Mouse (Mus musculus) E14TG2a.4 (cell line): ENCODE data around the gene Kif13a.

ENCODE experiments used
- H3K27me3 ChIP-seq: 2 replicates; pipeline ENCODE4 v1.6.1; 2014; ENCODE audit warnings: low read length, control low read depth; ENCODE audit not compliant: insufficient read depth
- H3K36me3 ChIP-seq: 2 replicates; pipeline ENCODE4 v1.6.1; 2014; ENCODE audit warnings: low read length, control low read depth; ENCODE audit not compliant: insufficient read depth
- H3K4me1 ChIP-seq: replicated peaks from 2 replicates; pipeline ENCODE4 v1.6.1; 2014; ENCODE audit warnings: low read depth, low read length, control low read depth
- H3K4me3 ChIP-seq: replicated peaks from 2 replicates; pipeline ENCODE4 v1.5.1; 2014; ENCODE audit warnings: mild to moderate bottlenecking, low read length
- H3K9me3 ChIP-seq: 2 replicates; pipeline ENCODE4 v1.6.1; 2014; ENCODE audit warnings: low read length, control low read depth
- CTCF ChIP-seq: conservative IDR thresholded peaks from 2 replicates; pipeline ENCODE4 v1.5.1; 2014; ENCODE audit warnings: low read length
- NANOG ChIP-seq: IDR thresholded peaks from 2 replicates; pipeline ENCODE4 v1.6.1; 2014; ENCODE audit warnings: borderline replicate concordance, low read length, mixed read lengths
- POU5F1 ChIP-seq: IDR thresholded peaks from 2 replicates; pipeline ENCODE4 v1.6.1; 2014; ENCODE audit warnings: low read length, borderline replicate concordance

Gene Kif13a

DNA sequence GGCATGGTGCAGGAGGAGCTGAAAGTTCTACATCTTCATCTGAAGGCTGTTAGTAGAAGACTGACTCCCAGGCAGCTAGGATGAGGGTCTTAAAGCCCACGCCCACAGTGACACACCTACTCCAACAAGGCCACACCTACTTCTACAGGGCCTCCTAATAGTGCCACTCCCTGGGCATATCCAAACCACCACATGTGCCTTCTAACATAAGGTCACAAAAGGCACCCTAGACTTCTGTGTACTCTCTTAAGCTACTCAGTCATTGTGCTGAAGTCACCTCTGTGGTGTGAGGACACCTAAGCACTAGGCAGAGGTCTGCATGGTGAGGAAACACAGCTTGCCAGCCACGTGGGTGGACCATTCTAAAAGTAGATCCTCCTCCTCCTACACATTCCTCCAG, 187.3 kb downstream of the Kif13a start:
- TF ChIP-seq POU5F1: no peak
- TF ChIP-seq NANOG: no peak
- no peak for TF ChIP-seq CTCF
- no peaks in the 10 kb centered on the region for H3K9me3 ChIP-seq
- no peaks in the 10 kb centered on the region for H3K4me1 ChIP-seq
- H3K4me3 ChIP-seq: no peak overlapping the region
- H3K36me3 ChIP-seq: no peaks in the 10 kb centered on the region
- peaks cover 4% of the 10 kb centered on the region; the same call in 1 of the 2 replicates for H3K27me3 ChIP-seq

DNA sequence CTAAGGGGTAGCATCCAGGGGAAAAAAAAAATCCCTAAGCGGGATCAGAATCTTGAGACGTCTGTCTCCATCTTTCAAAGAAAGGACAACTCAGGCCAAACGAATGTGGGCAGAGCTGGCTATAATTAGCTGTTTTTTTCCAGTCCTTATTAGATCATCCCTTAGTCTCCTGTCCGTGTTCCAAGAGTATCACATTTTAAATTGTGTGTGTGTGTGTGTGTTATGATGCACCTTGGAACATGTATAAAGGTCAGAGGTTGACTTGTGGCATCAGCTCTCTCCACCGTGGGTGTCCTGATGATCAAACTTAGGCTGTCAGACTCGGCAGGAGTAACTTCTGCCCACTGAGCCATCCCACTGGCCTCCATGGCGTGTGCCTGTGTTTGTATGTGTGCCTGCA, 190.2 kb downstream of the Kif13a start:
- 0 out of 2 replicates have a peak, but pooled peaks cover under 1% of the 10 kb centered on the region for H3K27me3 ChIP-seq
- TF ChIP-seq CTCF: no peak
- no peak for TF ChIP-seq POU5F1
- TF ChIP-seq NANOG: no peak
- H3K9me3 ChIP-seq: no peaks in the 10 kb centered on the region
- peaks cover 18% of the 10 kb centered on the region for H3K4me1 ChIP-seq
- no peak overlapping the region for H3K4me3 ChIP-seq
- no peaks in the 10 kb centered on the region for H3K36me3 ChIP-seq

DNA sequence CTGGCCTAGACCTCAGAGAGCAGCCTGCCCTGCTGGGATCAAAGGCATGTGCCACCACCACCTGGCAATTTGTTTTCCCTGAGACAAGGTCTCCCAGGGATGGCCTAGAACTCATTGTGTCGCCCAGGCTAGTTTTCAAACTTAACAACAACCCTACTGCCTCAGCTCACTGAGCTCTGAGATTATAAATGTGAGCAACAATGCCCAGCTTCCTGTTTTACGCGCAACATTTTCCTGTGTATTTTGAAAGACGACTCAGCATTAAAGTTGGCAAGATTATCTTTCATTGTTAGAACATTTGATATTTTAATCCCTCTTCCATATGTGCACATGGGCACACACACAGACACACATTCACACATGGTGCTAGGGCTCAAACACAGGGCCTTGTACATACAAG, 192.2 kb downstream of the Kif13a start:
- no peaks in the 10 kb centered on the region for H3K9me3 ChIP-seq
- H3K36me3 ChIP-seq: no peaks in the 10 kb centered on the region
- H3K4me1 ChIP-seq: peaks cover 18% of the 10 kb centered on the region
- TF ChIP-seq CTCF: no peak
- TF ChIP-seq POU5F1: no peak
- no peak for TF ChIP-seq NANOG
- H3K27me3 ChIP-seq: no peaks in the 10 kb centered on the region
- H3K4me3 ChIP-seq: no peak overlapping the region

DNA sequence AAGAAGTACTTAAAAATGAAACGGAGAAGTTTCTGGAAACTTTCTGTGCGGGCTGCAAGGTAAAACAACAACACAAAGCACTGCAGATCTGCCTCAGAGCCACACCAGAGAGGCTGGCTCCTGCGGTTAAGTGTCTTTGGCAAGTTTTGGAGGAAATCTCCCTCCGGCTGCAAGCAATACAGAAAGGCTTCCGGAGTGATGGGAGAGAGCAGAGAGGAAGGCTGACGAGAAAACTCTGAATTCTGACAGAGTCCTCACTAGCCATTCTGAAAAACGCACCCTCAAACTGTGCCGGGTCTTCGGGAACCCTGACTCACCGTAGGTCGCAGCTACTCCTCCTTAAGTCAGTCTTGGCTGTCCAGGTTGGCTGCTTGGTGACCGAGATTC, 193.2 kb downstream of the Kif13a start:
- Histone ChIP-seq H3K4me1 (peaks cover 18% of the 10 kb centered on the region), H3K27me3 (no peaks in the 10 kb centered on the region), H3K9me3 (no peaks in the 10 kb centered on the region), H3K36me3 (no peaks in the 10 kb centered on the region), H3K4me3 (peak overlapping the region; percentile 74)
- no peak for TF ChIP-seq NANOG
- no peak for TF ChIP-seq POU5F1
- no peak for TF ChIP-seq CTCF

DNA sequence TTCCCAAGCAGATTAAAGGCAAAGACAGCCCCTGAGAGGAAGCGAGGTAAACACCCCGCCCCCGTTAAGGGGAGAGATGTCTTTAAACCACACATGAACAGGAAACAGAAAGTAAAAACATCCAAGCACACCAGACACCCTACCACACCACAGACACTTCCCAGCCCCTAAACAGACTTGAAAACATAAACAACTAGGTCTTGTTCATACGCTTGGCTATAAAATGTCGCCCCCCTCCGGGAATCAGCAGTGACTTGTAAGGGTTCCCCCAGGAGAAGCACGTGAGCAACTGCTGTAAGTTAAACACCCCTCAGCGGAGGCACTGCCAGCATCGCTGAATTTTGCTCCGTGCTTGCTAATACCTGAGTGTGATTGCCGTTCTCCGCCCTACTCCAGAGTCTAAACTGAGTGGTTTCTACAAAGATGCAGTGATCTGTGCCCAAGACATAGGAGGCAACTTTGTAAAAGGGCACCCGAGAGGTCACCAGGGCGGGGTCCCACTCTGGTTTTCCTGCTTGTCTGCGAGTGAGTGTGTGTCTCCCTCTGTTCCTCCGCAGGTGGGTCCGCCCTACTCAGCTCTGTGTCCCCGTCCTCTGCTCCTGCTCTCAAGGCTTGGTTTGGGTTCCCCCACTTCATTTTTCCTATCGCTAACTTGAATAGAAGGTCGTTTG, 193.7 kb downstream of the Kif13a start:
- no peaks in the 10 kb centered on the region for H3K27me3 ChIP-seq
- no peak for TF ChIP-seq CTCF
- no peaks in the 10 kb centered on the region for H3K36me3 ChIP-seq
- H3K4me3 ChIP-seq: peak overlapping the region; percentile 74
- H3K4me1 ChIP-seq: peaks cover 18% of the 10 kb centered on the region
- H3K9me3 ChIP-seq: no peaks in the 10 kb centered on the region

DNA sequence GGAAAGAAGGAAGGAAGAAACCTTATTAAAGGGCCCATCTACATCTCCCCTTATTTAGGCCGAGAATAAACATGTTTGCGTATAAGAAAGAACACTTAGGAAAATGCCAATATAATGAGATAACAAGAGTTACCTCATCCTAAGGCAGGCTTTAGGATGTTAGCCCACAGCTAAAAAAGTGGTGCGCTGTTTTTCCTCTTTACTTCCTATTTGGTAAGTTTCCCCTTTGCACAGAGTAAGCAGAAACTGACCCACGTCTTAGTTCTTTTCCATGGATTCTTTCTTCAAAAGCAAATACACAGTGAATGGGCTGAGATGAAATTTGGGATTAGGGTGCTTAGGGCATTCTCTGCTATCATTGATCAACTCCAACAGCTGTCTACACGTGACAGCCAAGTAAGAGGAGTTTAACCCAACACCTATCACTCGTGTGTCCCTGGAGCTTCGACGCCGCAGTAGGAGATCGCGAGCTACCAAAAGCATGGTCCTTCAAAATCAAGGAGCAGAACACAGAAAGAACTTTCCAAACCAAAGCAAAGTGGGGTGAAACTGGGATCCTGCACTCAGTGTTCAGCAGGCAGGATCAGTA, 194.4 kb downstream of the Kif13a start:
- TF ChIP-seq POU5F1: no peak
- no peak for TF ChIP-seq NANOG
- no peak for TF ChIP-seq CTCF

DNA sequence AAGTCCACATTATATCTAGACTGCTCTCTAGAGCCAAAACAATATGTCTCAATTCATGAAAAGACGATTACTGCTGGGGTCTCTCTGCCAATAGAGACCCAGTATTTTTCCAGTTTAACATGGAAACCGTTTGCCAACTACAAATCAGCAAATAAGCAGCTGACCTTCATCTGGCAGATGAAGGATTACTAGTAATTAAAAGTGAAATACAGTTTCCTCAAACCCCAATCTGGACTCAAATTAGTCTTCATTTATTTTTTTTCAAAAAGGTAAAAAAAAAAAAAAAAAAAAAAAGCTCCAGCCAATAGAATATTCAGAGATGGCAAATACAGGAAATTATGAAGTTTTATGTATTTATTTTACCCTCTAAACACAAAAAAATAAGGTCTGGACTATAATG, 199.7 kb downstream of the Kif13a start:
- H3K9me3 ChIP-seq: no peaks in the 10 kb centered on the region
- H3K4me1 ChIP-seq: peaks cover 27% of the 10 kb centered on the region
- H3K4me3 ChIP-seq: no peak overlapping the region
- no peaks in the 10 kb centered on the region for H3K27me3 ChIP-seq
- H3K36me3 ChIP-seq: 0 out of 2 replicates have a peak, but pooled peaks cover 2% of the 10 kb centered on the region
- no peak for TF ChIP-seq CTCF
- TF ChIP-seq NANOG: no peak
- TF ChIP-seq POU5F1: no peak

More for the DNA sequence above, 194.4 kb downstream of the Kif13a start:
- Histone ChIP-seq H3K4me1 (peaks cover 18% of the 10 kb centered on the region), H3K4me3 (peak overlapping the region; percentile 74; the same call in 1 of the 2 replicates), H3K27me3 (no peaks in the 10 kb centered on the region), H3K36me3 (no peaks in the 10 kb centered on the region), H3K9me3 (no peaks in the 10 kb centered on the region)

DNA sequence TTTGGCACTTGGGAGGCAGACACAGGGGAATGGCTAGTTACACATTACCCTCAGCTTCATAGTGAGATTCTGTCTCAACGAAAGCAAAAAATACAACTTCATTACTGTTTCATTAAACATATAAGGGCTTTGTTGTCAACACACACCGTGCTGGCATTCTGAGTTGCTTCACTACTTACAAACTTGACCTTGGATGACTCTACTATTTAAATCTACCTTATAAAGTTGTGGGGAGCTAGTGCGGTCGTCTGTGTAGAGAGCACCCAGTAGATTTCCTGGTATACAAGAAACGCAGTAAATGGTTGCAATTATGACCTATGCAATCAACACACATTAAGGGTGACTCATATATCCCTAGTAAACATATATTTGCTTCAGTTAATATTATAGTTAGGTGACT, 201.3 kb downstream of the Kif13a start:
- TF ChIP-seq POU5F1 (no peak), NANOG (no peak), CTCF (no peak)
- Histone ChIP-seq H3K4me1 (peaks cover 43% of the 10 kb centered on the region), H3K4me3 (peak overlapping the region; percentile 98), H3K9me3 (no peaks in the 10 kb centered on the region), H3K36me3 (peaks cover 11% of the 10 kb centered on the region; the same call in 1 of the 2 replicates), H3K27me3 (no peaks in the 10 kb centered on the region)

DNA sequence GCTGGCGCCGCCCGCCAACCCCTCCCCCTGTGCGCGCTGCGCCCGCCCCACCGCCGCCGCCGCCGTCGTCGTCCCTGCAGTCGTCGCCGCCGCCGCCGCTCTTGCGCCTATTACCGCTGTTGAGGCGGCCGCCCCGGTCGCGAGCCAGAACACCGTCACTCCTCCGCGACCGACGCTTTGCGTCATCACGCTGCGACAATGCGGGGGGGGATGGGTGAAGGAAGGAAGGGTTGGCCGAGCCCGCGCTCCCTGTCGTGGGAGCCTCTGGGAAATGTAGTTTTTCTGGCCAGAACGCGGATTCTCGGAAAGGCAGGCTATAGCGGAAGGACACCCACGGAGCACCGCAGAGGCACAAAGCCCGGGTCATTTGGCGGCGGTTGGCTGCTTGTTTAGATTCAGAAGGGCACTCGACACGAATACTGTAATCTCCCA, 201.8 kb downstream of the Kif13a start, which contains the start of gene Nup153:
Nup153 (minus strand) TSS at position 104 of the 432 bp plus-strand sequence.
- TF ChIP-seq CTCF: no peak
- TF ChIP-seq NANOG: no peak
- TF ChIP-seq POU5F1: no peak
- Histone ChIP-seq H3K4me1 (peaks cover 48% of the 10 kb centered on the region), H3K36me3 (peaks cover 11% of the 10 kb centered on the region; the same call in 1 of the 2 replicates), H3K27me3 (no peaks in the 10 kb centered on the region), H3K4me3 (peak within 1 kb of the TSS; percentile 98), H3K9me3 (no peaks in the 10 kb centered on the region)
